Mouse (Mus musculus) stomach, postnatal 0 days (tissue): ENCODE measurements around the gene Slc44a3. TPM values are rescaled to one million over a fixed set of nuclear protein-coding genes. Genes with fewer than 3 reads are reported as not detected.
A peak's percentile ranks its signal among the peaks of the same experiment; 100 is the strongest.

Experiments
- ATAC-seq: fragments of 200-750 bp; cut with Nextera tagmentation; 2 replicates; pipeline ENCODE4 v1.8.0; 2017; ENCODE audit not compliant: low FRiP score, low TSS enrichment
- DNase-seq: peaks from one replicate; pipeline ENCODE4 v3.0.0-alpha.2; 2016; ENCODE audit warnings: low spot score
- H3K27ac ChIP-seq: fragments of 300-500 bp; sonication (generic); replicated peaks from 2 replicates; pipeline ENCODE4 v1.5.1; 2014; ENCODE audit warnings: mild to moderate bottlenecking, control low read depth
- H3K27me3 ChIP-seq: fragments of 300-500 bp; sonication (generic); 2 replicates; pipeline ENCODE4 v1.6.1; 2014; ENCODE audit warnings: low read length; ENCODE audit not compliant: control insufficient read depth, insufficient read depth
- H3K36me3 ChIP-seq: fragments of 300-500 bp; sonication (generic); 2 replicates; pipeline ENCODE4 v1.6.1; 2014; ENCODE audit warnings: low read length, mixed read lengths; ENCODE audit not compliant: control insufficient read depth, insufficient read depth
- H3K4me1 ChIP-seq: fragments of 300-500 bp; sonication (generic); replicated peaks from 2 replicates; pipeline ENCODE4 v1.6.1; 2014; ENCODE audit warnings: antibody characterized with exemption; ENCODE audit not compliant: control insufficient read depth, insufficient read depth
- H3K4me2 ChIP-seq: fragments of 300-500 bp; sonication (generic); replicated peaks from 2 replicates; pipeline ENCODE4 v1.6.1; 2014; ENCODE audit warnings: low read depth, mild to moderate bottlenecking, control low read depth, moderate library complexity
- H3K4me3 ChIP-seq: fragments of 300-500 bp; sonication (generic); 2 replicates; pipeline ENCODE4 v1.5.1; 2014; ENCODE audit warnings: low read depth, low read length, control low read depth
- H3K9ac ChIP-seq: fragments of 300-500 bp; sonication (generic); 2 replicates; pipeline ENCODE4 v1.6.1; 2014; ENCODE audit warnings: mild to moderate bottlenecking, low read length, control low read depth, mixed read lengths
- H3K9me3 ChIP-seq: fragments of 300-500 bp; sonication (generic); 2 replicates; pipeline ENCODE4 v1.6.1; 2016; ENCODE audit warnings: low read length; ENCODE audit not compliant: control insufficient read depth
- CTCF ChIP-seq: IDR thresholded peaks from 2 replicates; pipeline ENCODE4 v1.5.1; 2016; ENCODE audit warnings: antibody characterized with exemption, low read depth, mild to moderate bottlenecking, moderate library complexity
- EP300 ChIP-seq: optimal IDR thresholded peaks from 2 replicates; pipeline ENCODE3; 2016; ENCODE audit warnings: antibody characterized with exemption
- WGBS: fragments of 180-500 bp; shearing (Covaris S2); extraction: QIAGEN DNeasy Blood & Tissue Kit; methylation state at CpG from one replicate; pipeline ENCODE4 v1.1.7; 2014; 5-methylcytosine and 5-hydroxymethylcytosine counted together
- polyA plus RNA-seq: library from polyadenylated mRNA; unstranded; fragments of >200 nt; fragmentation: Nextera tagmentation; extraction: Ambion mirVana; gene quantifications from 2 replicates; pipeline ENCODE4 v1.2.1, GENCODE M21; 2015

Slc44a3 gene
- polyA plus RNA-seq, 1 experiment from 2014 or later = 42.7 TPM

GRCm38 (mm10) chr3:121535813-121536504, 3.8 kb upstream of the Slc44a3 start:
- Histone ChIP-seq H3K27ac (no peak overlapping the region), H3K4me1 (no peaks in the 10 kb centered on the region), H3K9me3 (no peaks in the 10 kb centered on the region), H3K4me2 (no peak overlapping the region), H3K4me3 (no peak overlapping the region), H3K9ac (no peak overlapping the region), H3K36me3 (no peaks in the 10 kb centered on the region), H3K27me3 (no peaks in the 10 kb centered on the region)
- ATAC-seq (no peak), DNase-seq (peak; percentile 70)
- TF ChIP-seq CTCF (peak; percentile 89), EP300 (no peak)
- 88% methylated on average over 3 of the region's 3 CpGs for WGBS

- Histone ChIP-seq H3K9ac (peak overlapping the region; percentile 62), H3K4me1 (0 out of 2 replicates have a peak, but pooled peaks cover 2% of the 10 kb centered on the region), H3K36me3 (no peaks in the 10 kb centered on the region), H3K27ac (peak overlapping the region; percentile 94), H3K4me2 (peak overlapping the region; percentile 64), H3K4me3 (peak overlapping the region; percentile 46), H3K9me3 (no peaks in the 10 kb centered on the region), H3K27me3 (no peaks in the 10 kb centered on the region)
- 26% methylated on average over 16 of the region's 16 CpGs for WGBS
- DNase-seq = peak; percentile 37
- TF ChIP-seq EP300 = peak; percentile 39
- no peak for TF ChIP-seq CTCF
- peak; percentile 32; the same call in 1 of the 2 replicates for ATAC-seq
These were observed 645 bp downstream of the Slc44a3 start for GRCm38 (mm10) chr3:121531370-121532148.

- Histone ChIP-seq H3K9me3 (no peaks in the 10 kb centered on the region), H3K27me3 (no peaks in the 10 kb centered on the region), H3K4me1 (0 out of 2 replicates have a peak, but pooled peaks cover 2% of the 10 kb centered on the region), H3K9ac (peak overlapping the region; percentile 38), H3K36me3 (no peaks in the 10 kb centered on the region), H3K27ac (peak overlapping the region; percentile 94), H3K4me2 (peak overlapping the region; percentile 64), H3K4me3 (peak overlapping the region; percentile 46)
- DNase-seq (peak; percentile 70), ATAC-seq (peak; percentile 82)
- WGBS = 28% methylated on average over 10 of the region's 10 CpGs
- TF ChIP-seq CTCF = no peak
These were observed 1.5 kb downstream of the Slc44a3 start for GRCm38 (mm10) chr3:121530546-121531258.

- DNase-seq = peak; percentile 21
- ATAC-seq = no peak; the same call in 1 of the 2 replicates
- no peak overlapping the region for H3K4me2 ChIP-seq
These were observed 5.8 kb downstream of the Slc44a3 start for GRCm38 (mm10) chr3:121526096-121527093.

GRCm38 (mm10) chr3:121521633-121522125, 10.5 kb downstream of the Slc44a3 start:
- TF ChIP-seq CTCF (no peak), EP300 (no peak)
- WGBS = 65% methylated on average over 10 of the region's 10 CpGs
- Histone ChIP-seq H3K4me1 (no peaks in the 10 kb centered on the region), H3K36me3 (no peaks in the 10 kb centered on the region), H3K9me3 (no peaks in the 10 kb centered on the region), H3K4me3 (no peak overlapping the region), H3K4me2 (no peak overlapping the region), H3K9ac (no peak overlapping the region), H3K27ac (no peak overlapping the region), H3K27me3 (no peaks in the 10 kb centered on the region)
- no peak for ATAC-seq
- DNase-seq = no peak

More at GRCm38 (mm10) chr3:121526096-121527093, 5.8 kb downstream of the Slc44a3 start:
- no peaks in the 10 kb centered on the region for H3K36me3 ChIP-seq
- no peak for TF ChIP-seq EP300
- no peak for TF ChIP-seq CTCF
- 0 out of 2 replicates have a peak, but pooled peaks cover 2% of the 10 kb centered on the region for H3K4me1 ChIP-seq
- WGBS = 40% methylated on average over 17 of the region's 17 CpGs
- peak overlapping the region; percentile 66 for H3K27ac ChIP-seq
- no peak overlapping the region for H3K9ac ChIP-seq
- no peak overlapping the region for H3K4me3 ChIP-seq
- no peaks in the 10 kb centered on the region for H3K27me3 ChIP-seq
- H3K9me3 ChIP-seq = no peaks in the 10 kb centered on the region
